Mouse (Mus musculus): ENCODE results near the gene Zfp54.
"Not testable (repeated sequence)": the region's sequence is repeated elsewhere in the genome, so short reads cannot be mapped to it uniquely, and the experiment has no call there.

- not testable (repeated sequence) for TF ChIP-seq CTCF, EP300 (IDR thresholded peaks at IDR 0.05; ENCODE audit: low read depth)
These were observed 15.9 kb downstream of the Zfp54 start for GRCm38 (mm10) chr17:21438806-21439400.
